Mouse (Mus musculus) gastrocnemius, adult 18-20 months (tissue): Measurements from ENCODE around the gene Endog. TPM values are rescaled to one million over a fixed set of nuclear protein-coding genes. Genes with fewer than 3 reads are reported as not detected.
A peak's percentile ranks its signal among the peaks of the same experiment; 100 is the strongest.
"Not testable (repeated sequence)": the region's sequence is repeated elsewhere in the genome, so short reads cannot be mapped to it uniquely, and the experiment has no call there.

Experiments
- DNase-seq: peaks from one replicate; pipeline ENCODE4 v3.0.0; 2021; ENCODE audit warnings: low spot score
- total RNA-seq, 2 experiments: library from RNA; stranded (reverse); gene quantifications; 2 replicates each; pipeline ENCODE4 v1.2.3; 2021

Endog gene
- total RNA-seq, 2 experiments from 2014 or later: 50.1 to 52.0 TPM

- no peak for DNase-seq
Measured at GRCm38 (mm10) chr2:30164340-30164932, 6.9 kb upstream of the Endog start.

GRCm38 (mm10) chr2:30166677-30167076, 4.6 kb upstream of the Endog start:
- DNase-seq: no peak

DNA sequence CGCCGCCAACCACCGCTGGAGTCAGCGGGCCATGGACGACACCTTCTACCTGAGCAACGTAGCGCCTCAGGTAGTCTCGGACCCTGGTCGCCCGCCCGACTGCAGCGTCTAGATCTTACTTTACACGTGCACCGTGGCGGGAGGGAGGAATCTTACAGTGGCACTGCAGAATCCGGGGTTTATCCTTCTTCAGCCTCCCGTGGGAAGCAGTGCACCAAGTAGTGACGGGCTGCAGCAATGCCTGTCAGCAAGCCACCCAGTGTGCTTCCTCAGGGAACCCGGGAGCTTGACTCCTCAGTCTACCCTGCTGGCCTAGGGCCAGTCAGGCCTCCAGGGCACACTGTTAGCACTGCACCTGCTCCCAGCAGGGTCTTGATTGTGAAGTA, 697 bp downstream of the Endog start:
- DNase-seq: no peak

DNA sequence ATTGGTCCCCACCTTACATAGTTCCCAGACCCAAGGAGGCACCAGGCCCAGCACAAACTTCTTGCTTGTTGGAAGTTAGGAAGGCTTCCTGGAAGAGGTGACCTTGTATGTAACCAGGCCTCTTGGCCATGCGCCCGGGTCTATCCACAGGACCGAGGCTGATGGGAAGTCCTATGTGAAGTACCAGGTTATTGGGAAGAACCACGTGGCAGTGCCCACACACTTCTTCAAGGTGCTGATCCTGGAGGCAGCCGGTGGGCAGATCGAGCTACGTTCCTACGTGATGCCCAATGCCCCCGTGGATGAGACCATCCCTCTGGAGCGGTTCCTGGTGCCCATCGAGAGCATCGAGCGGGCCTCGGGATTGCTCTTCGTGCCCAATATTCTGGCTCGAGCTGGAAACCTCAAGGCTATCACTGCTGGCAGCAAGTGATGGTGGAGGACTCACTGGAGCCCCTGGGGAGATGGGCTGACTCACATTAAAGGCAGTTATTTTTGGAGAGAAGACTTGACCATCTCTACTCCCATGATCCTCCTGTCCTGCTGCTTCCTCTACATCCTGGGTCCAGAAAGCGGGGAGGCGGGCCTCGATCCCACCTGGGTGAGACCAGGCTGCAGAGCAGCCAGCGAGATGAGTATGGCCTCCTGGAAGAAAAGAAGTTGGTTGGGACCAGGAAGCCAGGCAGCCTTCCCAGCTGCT, 2.4 kb downstream of the Endog start:
- peak; percentile 19 for DNase-seq

DNA sequence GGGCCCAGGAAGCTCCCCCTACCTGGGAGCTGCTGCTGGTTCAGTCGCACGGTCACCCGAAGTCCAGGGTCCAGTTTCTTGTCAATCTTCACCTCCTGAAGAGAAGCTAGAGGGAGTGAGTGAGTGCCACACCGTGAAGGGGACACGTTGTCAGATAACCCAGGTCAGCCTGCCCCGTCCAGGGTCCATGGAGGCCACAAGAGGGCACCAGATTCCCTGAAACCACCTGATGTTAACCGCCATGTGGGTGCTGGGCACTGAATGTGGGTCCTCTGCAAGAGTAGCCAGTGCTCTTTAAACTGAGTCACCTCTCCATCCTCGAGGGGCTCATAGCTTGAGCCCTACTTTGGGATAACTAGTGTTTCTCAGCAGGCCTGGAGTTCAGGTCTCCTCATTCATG, 4.6 kb downstream of the Endog start:
- no peak for DNase-seq

DNA sequence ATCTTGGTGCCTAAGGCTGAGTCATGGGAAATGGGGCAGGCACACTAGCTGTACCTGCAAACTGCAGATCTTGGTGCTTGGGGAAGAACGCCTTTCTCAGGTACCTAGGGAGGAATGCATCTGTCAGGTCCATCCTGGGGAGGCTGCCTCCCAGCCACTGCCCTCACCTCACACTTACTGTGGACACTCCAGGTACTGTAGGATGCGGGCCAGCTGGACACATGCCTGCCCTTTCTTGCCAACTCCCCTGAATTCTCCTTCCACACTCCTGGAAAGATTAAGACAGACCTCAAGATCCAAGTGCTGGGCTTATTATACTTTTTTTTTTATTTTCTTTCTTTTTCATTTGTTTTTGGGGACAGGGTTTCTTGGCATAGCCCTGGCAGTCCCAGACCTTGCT, 5.3 kb downstream of the Endog start:
- no peak for DNase-seq

DNA sequence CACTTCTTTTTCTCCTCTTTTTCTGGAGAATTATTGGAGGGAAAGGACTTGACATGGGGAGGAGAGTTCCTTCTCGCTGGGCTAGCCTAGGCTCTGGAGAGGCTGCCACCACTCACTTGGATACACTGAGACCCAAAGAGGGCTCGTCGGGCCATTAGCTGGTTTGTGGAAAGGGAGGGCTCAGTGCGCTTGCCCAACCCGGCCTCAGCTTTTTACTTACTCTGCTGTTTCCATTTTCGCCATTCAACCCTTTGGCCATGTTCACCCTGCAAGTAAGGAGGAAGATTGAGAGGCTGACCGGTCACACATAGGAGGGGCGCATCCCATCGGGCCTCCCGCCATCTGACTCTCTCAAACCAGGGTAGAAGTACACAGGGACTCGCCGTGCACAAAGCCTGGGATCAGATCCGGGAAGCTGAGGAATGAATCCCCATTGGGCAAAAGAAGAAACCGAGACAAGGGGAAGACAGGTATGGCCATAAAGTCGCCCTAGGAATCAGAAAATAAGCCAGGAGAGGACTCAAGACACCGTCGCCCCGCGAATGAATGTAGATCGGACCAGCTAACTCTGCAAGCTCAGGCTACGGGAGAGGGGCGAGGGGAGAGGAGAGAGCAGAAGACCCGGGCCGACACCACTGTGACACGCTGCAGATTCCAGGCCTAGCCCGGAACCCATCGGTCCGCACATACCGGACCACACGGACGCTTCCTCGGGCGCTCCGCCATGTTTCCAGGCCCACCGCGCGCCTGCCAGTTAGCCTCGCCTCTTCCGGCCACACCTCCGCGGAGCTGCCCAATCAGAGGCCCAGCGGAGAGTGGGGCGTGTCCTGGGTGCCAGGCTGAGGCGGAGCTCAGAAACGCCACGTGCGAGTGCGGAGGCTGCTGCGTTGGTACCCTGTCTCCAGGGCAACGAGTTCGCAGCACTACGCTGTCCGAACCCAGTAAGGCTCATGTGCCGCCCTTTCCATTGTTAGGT, 6.7 kb downstream of the Endog start, which contains the start of gene Spout1:
Gene Spout1 (minus strand): TSS at position 760 of the 976 bp plus-strand sequence.
- DNase-seq: peak; percentile 95

DNA sequence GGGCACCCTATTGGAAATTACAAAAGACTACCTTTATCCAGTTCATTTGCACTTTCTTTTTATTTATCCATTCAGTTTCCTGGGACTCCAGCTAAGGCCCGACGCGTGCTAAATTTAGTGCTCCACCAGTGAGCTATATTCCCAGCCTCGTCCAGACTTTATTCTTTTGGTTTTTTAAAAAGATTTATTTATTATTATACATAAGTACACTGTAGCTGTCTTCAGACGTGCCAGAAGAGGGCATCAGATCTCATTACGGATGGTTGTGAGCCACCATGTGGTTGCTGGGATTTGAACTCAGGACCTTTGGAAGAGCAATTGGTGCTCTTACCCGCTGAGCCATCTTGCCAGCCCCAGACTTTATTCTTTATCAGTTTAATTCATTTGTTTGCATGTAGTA, 7.4 kb downstream of the Endog start:
- not testable (repeated sequence) for DNase-seq

- no peak for DNase-seq
Measured at GRCm38 (mm10) chr2:30182424-30182823, 11.1 kb downstream of the Endog start.

GRCm38 (mm10) chr2:30183721-30184120, 12.4 kb downstream of the Endog start:
- DNase-seq: no peak

DNA sequence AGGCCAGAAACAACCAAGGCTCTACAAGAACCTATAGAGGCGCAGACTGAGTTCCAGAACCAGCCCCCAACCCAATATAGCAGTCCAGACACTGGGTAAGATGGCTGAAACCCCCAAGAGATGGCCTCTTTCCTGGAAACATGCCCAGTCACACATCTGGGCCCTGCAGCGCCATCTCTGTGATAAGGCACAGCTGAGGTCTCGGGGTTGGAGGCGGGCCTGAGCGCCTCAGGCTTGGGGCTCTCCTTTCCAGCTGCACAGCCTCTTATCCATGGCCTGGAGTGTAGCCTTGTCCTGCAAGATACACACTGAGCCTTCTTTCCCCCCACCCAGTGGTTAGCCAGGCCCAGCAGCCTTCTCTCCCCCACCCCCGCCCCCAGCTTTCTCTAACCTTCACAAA, 14.0 kb downstream of the Endog start:
- no peak for DNase-seq

- DNase-seq: no peak
Measured at GRCm38 (mm10) chr2:30185681-30186080, 14.4 kb downstream of the Endog start.

- no peak for DNase-seq
Measured at GRCm38 (mm10) chr2:30191790-30192580, 20.7 kb downstream of the Endog start.

GRCm38 (mm10) chr2:30194656-30195055, 23.4 kb downstream of the Endog start:
- no peak for DNase-seq

DNA sequence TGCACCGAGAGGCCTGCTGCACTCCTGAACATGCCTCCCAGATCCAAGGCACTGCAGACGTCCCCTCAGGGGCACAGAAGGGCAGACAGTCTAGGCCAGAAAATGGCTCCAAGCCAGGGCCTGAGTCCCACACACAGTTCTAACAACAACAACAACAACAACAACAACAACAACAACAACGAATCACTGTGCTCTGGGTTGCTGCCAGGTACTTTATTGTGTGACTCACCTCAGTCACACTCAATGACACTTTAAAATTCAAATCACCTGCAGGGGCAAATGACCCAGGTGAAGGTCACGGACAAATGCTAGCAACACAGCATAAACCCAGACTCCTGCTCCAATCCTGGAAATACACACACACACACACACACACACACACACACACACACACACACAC, 26.7 kb downstream of the Endog start:
- no peak for DNase-seq

DNA sequence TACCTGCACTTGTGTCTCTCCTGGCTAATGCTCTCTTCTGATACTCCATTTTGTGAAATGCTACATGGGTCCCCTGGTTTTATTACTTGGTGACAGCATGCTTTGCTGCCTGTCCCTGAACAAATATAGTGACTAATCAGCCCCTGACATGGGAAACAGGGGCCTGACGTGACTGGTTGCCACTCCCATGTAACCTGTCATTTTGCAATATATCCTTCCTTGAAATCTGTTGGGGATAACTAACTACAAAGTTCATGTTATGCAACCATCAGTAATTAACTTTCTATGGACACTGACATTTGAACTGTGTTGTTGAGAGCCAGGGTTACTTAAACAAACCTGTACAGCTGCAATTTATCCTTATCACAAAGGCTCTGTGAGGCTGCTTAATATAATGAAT, 28.7 kb downstream of the Endog start:
- DNase-seq: no peak

DNA sequence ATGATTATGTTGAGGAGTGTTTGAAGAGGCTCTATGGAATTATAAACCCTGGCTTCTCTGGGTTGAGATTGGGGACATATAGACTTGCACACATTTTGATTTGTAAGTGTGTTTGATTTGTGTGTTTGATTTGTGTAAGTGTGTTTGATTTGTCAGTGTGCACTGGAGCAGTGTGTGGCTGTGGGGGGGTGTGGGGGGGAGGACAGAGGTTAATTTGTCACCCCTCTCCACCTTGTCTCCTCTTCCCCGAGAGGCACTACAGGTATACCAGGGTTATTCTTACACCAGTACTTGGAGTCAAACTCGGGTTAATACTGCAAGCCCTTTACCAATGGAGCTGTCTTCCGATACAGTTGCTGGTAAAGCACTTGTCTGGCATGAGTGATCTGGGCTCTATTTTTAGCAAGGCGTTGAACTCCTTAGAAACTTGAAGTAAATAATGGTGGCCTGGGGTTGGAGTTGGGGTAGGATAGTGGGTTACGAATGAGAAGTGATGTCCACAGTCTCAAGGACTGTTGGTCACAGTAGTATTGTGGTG, 29.2 kb downstream of the Endog start:
- no peak for DNase-seq

DNA sequence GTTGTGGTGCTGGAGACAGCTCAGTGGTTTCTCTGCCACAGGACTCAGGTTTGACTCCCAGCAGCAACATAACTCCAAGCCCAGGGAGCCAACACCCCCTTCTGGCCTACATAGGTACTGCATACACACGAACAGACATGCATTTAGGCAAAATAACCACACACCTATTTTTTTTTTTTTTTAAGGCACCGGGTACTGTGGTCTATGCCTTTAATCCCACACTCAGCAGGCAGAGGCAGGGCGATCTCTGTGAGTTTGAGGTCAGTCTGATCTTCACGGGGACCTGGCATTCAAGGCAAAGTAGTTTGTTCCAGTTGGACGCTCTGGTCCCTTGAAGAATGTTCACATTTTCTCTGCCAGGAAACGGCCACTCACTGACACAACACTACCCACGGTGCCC, 32.1 kb downstream of the Endog start:
- no peak for DNase-seq

GRCm38 (mm10) chr2:30205255-30205628, 33.9 kb downstream of the Endog start:
- DNase-seq: no peak

DNA sequence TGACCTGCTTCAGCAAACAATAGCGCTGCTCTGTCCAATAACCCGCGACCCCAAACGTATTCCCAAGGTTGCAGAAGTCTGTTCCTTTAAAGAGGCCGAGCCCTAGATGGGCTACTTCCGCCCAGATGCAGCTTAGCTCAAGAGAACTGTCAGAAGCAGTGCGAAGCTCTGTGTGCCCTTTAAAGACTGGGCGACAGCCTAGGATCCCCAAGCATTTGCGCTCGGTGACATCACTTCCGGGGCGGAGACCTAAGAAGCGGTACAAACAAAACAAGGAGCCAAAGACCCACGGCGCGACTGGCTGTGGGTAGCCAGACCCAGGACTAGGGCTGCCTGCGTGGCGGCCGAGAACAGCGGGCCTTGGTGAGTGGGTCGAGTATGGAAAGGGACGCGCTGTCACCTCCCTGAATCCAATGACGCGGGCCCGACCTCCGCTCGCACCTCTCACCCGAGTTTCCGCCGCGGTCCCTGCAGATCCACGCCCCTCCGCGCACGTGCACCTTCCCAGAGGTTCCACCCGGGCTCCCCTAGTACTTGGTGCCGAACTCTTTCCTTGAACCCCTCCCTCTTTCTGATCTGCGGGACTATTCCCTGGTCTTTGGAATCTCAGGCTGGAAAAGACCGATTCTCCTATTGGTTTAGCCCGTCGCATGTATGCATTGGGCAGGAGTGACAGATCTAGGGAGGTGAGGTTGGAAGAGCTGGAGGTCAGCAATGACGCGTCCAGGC, 34.5 kb downstream of the Endog start, which contains the start of gene Kyat1:
Gene Kyat1 (minus strand): TSS at position 219 of the 729 bp plus-strand sequence.
- peak; percentile 95 for DNase-seq
